Mouse (Mus musculus) heart, postnatal 4 days (tissue): Measurements from ENCODE around the gene Tmed1. TPM values are rescaled to one million over a fixed set of nuclear protein-coding genes. Genes with fewer than 3 reads are reported as not detected.
A peak's percentile ranks its signal among the peaks of the same experiment; 100 is the strongest.
"Not testable (repeated sequence)": the region's sequence is repeated elsewhere in the genome, so short reads cannot be mapped to it uniquely, and the experiment has no call there.

ENCODE experiments used
- DNase-seq: peaks from one replicate; pipeline ENCODE4 v3.0.0; 2021
- total RNA-seq, 2 experiments: library from RNA; stranded (reverse); gene quantifications; 2 replicates each; pipeline ENCODE4 v1.2.3; 2021

Tmed1 gene
- total RNA-seq, 2 experiments from 2014 or later, result 38.6 to 46.3 TPM

DNA sequence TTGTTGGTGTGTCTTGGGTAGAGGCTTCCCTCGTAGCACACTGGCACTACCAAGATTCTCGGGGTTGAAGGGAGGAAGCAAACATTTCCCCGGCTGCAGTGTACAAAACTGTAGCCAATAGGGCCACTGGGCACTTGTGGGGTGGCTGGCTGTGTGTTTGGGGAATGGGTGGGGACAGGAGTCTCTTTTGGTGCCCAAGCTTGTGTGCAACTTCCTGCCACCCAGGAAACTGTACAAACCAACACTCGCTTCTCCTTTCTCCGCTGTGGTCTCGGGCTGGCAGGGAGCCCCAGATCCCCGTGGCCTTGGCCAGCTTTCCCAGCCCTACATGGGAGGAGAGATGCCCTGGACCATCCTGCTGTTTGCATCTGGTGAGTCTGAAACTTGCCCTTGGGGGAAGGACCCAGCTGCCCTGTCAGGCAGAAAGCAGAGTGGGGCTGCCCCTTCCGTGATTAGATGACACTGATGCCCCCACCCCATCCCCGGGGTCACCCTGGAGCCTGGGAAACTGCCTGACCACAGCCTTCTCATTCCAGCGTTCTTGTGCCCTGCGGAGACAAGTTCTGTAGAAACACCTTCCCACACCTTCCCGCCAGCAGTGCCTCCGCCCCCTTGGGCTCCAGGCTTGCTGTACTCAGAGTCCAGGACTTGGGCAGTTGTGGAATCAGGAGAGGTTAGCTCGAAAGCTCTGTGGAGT is 16.0 kb upstream of the Tmed1 start, which contains the start of gene AB124611:
Gene AB124611, plus strand, starts transcription at position 240 of the 697 bp plus-strand sequence.
- peak; percentile 25 for DNase-seq

DNA sequence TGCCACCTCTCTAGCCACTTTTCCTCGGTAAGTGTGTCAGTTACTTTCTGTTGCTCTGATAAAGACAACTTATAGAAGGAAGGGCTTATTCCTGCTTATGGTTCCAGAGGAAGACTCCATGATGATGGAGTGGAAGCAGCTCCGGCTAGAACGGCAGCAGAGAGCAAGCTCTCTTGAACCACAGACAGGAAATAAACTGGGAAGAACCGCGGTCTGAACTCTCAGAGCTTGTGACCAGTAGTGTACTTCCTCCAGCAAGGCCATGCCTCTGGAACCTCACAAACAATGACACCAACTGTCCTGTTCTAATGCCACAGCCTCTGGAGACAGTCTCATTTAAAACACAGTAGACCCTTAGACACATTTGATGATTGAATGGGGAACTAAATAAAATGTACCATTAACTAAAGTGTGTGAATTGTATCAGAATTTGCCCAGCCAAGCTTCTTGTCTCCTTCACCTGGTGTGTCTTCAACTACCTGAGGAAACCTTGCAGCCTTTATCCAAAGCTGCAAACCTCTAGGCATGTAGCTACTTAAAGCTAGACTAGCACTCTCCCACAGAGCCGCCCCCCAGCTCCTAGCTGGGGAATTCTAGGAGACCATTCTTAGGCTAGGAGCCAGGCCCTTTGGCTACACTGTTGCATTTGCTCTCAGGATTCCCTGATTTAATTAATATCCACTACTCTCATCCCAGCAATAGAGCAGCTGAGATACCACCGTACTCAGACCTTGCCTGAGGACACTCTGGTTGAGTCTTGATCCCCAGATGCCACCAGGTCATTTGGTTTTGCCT is 15.3 kb upstream of the Tmed1 start:
- no peak for DNase-seq

DNA sequence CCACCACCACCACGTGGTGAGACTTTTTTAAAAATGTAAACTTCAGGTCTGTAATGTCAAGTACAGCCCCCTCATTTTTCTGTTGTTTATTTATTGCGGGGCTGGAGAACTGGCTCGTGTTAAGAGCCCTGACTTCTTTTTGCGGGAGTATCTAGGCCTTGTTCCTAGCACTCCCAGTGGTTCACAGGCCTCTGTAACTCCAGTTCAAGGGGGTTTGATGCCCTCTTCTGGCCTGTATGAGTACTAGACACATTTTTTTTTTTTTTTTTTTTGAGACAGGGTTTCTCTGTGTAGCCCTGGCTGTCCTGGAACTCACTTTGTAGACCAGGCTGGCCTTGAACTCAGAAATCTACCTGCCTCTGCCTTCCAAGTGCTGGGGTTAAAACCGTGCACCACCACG is 8.6 kb upstream of the Tmed1 start:
- not testable (repeated sequence) for DNase-seq

DNA sequence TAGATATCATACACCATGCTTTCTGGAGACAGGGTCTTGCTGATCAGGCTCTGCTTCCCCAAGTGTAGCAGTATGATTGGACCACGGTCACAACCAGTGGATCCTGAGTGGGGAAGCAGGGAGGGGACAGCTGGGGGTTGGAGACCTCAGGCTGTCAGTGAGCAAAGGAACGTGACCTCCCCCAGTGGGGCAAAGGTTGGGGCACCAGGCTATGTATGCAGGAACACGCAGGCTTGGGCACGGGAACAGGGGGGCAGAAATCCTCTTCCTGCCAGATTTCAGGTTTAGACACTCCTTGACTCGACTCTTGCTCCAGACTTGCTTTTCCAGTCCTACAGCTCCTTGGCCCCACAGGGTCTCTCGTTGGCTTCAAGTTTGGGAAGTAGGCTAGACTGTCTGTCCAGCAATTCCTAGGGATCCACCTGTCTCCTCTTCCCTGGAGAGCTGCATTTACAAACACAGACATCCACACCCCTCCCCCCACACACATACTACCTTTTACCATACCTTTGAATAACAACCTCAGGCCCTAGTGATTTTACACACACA is 8.0 kb upstream of the Tmed1 start:
- DNase-seq, result no peak

DNA sequence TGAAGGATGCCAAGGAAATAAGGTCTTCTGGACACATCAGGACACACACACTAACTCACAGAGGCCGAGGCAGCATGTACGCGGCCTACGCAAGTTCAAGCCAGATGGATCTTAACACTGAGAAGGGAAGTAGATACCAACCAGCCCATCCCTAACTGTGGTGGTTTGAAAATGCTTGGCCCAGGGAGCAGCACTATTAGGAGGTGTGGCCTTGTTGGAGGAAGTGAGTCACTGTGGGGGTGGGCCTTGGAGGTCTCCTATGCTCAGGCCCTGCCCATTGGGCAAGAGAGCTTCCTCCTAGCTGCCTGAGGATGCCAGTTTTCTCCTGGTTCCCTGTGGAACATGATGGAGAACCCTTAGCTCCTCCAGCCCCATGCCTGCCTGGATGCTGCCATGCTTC is 3.4 kb upstream of the Tmed1 start:
- DNase-seq, result no peak

DNA sequence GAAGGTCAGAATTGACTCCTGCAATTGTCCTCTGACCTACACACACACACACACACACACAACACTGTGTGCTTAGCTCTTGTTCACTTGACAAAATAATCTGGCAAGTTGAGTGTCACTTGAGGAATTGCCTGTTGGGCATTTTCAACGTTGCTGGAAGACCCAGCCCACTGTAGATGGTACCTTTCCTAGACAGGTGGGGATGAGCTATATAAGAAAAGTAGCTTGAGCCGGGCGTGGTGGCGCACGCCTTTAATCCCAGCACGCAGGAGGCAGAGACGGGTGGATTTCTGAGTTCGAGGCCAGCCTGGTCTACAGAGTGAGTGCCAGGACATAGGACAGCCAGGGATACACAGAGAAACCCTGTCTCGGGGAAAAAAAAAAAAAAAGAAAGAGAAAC is 1.0 kb upstream of the Tmed1 start:
- DNase-seq, result no peak

DNA sequence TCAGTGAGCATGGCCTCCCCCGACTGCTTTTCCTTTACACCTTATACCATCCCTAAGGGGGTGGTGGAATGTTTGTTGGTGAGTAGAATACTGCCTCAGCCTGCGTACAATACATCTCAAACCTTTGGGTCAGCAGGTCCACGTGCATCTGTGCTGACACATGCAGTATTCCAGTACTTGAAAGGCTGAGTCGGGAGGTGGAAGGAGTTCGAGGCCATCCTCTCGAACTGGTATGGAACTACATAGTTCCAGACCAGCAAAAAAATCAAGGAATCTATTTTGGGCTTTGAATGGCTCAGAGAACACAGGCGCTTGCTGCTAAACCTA is 600 bp upstream of the Tmed1 start:
- no peak for DNase-seq

DNA sequence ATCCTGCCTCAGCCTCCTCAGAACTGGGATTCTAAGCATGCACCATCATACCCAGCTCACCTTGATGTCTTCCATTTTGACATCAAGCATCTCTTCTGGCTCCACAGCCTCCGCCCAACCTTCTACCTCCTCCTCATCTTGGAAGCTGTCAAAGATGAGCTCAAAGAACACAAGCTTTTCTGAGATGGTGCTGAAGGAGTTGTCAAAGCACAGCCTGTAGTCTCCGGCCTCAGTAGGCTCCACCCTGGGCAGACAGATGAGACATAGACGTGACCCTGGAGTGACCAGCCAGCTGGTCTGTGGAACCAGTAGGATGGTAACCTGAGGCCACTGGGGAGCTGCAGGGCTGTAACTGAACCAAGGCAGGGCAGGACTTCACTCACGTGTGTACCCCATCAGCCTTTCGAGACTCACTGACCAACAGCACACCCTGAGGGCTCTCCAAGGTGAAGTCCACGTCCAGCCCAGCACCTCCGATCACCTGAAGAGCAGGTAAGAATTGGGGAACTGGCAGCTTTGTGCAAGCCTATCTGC is 1.1 kb downstream of the Tmed1 start:
- DNase-seq, result no peak

DNA sequence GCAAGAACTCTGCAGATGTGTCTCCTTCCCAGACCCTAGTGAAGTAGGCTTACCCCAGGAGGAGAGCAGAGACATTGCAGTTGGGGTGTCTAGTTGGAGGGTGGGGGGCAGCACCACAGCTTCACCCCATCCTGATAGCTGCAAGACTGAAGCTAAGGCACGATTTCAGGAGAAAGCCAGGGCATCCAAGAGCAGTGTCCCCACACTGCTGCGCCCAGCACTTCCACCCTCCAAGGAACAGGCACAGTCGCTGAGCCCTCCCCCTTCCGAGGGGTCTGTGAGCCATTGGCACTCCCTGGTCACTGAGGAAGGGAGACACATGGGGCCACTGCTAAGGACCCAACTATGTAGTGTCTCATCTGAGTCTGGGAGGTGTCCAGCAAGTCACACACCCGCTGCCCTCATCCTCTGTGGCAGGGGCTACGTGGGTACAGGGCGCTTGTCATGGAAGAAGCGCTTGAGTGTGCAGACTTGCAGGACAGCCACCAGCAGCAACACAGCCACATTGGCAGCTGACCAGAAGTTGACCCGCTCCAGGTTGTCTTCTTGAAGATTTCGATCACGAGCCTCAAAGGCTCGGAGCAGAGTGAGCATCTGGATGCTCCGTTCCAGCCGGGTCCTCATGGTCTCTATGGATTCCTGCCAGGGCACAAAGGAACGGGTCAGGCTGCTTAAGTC is 2.2 kb downstream of the Tmed1 start:
- no peak for DNase-seq

DNA sequence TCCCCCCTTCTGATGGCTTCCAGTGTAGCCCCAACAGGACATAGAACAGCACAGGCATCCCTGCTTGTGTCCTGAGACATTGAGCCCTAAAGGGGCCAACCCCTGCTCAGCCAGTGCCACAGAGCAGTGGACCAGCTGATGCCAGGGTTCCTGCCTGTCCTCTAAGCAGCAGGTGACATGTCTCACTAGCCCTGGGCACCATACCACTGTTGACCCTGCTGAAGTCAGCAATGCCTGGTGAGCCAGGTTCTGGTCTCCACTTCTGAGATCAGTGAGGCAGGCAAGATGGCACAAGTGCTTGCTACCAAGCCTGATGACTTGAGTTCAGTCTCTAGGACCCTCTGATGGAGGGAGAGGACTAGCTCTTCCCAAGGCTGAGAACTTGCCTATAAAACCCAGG is 4.3 kb downstream of the Tmed1 start:
- DNase-seq, result no peak

DNA sequence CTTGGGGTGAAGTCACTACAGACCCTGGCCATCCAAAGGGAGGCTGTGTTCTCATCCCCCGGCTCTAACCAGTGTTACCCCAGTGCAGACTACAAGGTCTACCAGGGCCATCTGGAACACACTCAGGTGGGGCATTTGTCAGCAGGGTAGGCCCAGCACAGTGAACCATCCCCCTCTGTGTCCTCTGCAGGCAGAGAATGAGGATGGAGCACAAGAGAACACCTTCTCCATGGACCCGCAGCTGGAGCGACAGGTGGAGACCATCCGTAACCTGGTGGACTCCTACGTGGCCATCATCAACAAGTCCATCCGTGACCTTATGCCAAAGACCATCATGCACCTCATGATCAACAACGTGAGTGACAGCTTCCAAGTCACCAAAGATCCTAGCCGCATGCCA is 6.7 kb downstream of the Tmed1 start:
- DNase-seq, result no peak

DNA sequence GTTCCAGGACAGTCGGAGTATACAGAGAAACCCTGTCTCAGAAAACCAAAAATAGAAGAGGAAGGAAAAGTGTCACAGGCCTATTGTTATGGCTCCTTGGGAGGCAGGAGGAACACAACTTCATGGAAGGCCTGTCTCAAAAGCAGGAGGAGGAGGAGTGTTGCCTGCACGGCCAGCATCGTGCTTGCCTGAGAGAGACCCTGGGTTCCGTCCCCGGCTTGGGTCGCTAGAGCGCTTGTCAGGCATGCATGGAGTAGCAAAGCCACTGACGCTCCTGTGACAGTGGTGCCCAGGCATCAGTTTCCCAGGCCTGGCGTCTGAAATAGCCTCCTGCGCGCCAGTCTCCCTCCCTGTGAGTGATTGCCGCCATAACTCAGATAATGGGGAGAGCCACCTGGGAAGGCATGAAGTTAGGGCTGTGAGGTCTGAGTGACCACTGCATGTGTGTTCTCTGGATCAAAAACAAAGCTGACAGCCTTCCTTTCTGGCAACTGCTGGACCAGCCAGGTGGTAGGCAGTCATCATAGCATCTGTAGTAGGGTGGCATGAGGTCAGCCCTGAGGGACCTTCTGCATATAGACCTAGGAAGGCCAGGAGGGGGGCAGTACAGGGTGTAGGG is 11.7 kb downstream of the Tmed1 start:
- no peak for DNase-seq

DNA sequence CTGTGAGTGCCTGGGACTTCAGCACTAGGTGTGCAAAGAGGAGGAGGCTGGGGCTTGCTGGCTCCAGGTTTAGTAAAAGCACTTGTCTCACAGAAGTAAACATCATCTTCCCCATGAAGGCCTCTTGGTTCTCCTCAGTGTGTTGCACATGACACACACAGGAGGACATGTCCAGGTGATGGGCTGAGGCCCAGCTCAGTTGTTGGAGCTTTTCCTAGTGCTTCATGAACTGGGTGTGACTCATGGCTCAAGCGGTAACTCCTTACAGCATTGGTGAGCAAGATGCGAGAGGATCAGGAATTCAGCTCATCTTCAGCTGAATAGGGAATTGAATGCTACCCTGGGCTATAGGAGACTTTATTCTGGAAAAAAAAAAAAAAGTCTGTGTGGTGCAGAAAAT is 12.4 kb downstream of the Tmed1 start:
- no peak for DNase-seq

DNA sequence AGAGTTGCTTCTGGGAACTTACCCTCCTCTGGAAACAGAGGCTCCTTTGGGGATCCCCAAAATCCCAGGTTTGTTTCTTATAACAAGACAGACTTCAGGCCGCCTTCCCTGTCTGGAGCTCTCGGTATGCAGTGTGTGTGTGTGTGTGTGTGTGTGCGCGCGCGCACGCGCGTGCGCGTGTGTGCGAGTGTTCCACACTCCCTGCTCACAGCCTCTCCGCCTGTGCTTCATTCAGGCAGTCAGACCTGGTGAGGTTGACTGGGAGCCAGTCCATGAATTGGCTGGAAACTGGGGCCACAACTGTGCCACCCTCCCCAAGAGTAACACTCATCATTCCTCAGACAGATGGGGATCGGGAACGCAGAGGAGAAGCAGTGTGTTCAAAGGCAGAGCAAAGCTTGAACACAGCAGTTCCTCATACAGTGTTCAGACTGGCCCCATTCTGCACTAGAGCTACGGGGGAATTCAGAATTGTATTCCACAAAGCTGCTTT is 13.0 kb downstream of the Tmed1 start:
- no peak for DNase-seq

DNA sequence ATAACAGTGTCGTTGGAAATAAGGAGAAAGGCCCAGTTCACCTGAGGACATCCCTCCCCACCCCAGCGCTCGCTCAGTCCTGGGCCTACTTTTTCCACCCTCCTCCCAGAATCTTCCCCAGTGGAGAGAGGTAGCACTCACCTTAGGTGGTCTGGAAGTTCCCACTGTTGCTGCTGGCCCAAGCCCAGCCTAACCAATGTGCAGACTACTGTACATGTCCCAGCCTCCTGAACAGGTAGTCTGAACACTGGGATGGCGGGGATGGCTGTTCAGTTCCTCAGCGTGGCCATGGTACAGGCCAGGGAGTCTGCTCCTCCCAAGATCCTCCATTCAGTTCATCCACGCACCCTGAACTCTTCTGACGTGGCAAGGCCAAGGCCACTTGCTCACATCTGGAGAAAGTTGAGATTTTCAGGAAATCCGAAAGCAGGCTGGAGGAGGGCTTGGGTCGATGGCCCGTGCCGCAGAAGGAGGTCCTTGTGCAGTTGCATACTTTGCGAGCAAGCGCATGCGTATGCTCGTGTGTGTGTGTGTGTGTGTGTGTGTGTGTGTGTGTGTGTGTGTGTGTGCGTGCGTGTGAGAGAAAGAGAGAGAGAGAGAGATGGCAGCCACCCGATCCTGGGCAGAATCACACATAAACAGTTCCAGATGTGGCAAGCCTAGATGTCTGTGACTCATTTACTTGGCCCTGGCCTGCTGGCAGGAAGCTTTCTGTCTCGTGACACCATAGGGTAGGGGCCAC is 13.6 kb downstream of the Tmed1 start:
- no peak for DNase-seq

DNA sequence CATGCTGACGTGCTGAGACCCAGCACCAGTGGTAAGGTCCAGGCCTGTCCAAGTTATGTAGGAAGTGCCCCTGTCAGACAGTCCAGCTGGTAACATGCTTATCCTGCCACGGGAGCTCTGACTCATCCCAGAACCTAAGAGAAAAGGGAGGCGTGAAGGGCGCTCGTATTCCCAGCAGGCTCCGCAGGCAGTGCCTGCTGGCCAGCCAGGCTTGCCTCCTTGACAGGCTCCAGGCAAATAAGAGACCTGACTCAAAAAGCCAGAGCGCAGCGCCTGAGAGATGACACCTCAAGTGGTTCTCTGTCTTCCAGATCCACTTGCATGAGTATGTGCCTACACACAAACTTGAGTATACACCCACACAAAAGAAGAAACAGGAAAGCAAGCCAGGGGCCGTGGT is 15.3 kb downstream of the Tmed1 start:
- no peak for DNase-seq

DNA sequence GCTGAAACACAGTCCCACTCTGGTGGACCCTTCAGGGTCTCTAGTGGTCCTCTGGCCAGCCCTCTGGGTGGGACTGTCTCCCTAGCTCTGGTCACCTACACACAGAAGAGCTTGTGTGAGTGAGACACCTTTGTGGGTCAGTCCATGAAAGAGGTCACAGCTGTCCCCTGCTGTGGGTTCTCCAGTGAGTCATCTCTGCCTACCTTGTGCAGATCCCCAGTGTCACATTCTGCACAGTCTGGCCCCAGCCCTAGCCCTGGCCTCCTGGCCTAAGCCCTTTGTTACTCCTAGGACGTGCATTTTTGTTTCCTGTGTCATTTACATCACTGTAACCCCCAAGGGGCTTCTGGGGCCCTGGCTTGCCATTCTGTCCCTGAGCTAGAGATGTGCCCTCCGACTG is 16.1 kb downstream of the Tmed1 start:
- no peak for DNase-seq

DNA sequence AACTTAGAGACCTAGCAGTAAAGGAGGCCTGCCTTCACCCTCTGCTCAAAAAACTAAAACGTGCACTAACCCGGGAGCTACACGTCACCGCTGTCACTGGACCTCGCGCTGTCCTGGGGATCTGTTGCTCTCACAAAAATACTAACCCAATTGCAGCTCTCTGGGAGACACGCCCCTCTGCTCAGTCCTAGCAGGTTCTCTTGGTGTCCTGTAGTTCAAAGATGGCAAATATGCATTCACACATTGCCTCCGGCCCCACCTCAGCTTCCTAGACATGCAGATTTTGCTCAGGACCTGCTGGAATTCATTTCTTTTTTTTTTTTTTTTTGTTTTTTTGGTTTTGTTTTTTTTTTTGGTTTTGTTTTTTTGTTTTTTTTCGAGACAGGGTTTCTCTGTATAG is 19.4 kb downstream of the Tmed1 start:
- DNase-seq, result no peak

DNA sequence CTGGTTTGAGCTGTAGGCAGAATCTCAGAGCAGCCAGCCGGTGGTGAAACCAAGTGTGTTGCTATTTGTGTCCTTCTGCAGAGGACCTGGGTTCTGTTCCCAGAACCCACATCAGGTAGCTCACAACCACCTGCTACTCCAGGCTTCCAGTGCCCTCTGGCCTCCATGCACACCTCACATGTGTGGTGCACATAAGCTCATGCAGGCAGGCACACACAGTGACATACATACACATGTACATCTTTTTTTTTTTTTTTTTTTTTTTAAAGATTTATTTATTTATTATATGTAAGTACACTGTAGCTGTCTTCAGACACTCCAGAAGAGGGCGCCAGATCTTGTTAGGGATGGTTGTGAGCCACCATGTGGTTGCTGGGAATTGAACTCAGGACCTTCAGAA is 21.8 kb downstream of the Tmed1 start:
- not testable (repeated sequence) for DNase-seq

DNA sequence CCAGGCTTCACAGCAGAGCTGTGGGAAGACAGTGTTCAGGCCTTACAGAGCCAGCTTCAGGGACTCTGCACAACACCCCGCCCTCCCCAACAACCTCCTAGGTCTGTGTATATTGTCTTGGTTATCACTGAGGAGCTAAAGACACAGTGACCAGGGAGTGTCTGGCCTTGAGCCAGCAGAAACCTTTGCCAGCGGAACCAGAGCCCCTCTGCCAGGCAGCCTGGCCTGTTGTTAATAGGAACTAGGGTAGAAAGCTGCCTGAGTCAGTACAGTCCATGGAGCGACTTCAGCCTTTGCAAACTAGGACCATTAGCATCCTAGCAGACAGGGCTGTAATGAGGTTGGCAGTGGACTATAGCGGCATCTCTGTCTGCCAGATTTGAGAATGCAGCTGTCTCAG is 26.0 kb downstream of the Tmed1 start:
- peak; percentile 45 for DNase-seq

DNA sequence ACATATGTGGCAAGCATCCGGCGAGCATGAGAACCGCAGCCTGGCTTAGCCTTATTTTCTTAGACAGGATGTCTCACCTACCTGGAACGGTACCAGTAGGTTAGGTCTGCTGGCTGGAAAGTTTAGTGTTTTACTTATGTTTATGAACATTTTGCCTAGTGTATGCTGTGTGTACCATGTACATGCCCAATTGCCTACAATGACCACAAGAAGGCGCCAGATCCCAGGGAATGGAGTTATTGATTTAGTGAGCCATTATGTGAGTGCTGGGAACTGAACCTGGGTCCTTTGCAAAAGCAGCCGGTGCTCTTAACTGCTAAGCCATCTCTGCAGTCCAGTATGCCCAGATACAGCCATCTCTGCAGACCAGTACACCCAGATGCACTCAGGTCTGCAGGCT is 32.3 kb downstream of the Tmed1 start:
- no peak for DNase-seq

DNA sequence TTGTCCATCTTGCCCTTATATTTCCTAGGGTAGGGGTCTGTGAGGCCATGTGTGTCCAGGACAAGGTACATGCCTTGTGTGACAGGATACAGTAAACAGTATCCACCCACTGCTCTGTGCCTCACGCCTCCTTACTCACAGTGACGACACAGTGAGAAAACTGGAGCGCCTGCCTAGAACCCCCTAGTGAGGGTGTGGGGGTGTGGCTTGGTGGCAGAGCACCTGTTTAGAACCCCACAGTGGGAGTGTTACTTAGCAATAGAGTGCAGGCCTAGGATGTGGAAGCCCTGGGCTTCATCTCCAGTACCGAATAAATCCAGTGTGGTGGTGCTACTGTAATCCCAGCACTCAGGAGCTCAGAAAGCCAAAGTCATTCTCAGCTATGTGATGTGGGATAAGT is 37.1 kb downstream of the Tmed1 start:
- DNase-seq, result no peak
